ENCODE assay signal across 13 mouse cellular contexts in genomic region chr1:184857216-184857615, GRCm38 (mm10). TPM values are rescaled to one million over a fixed set of nuclear protein-coding genes. Genes with fewer than 3 reads are reported as not detected.
"Had no signal": no experiment of that assay in that cellular context is flagged by ENCODE, and none has a peak within 500 bp of the region (broad histone marks: within the 10 kb centered on the region; RNA-seq: fewer than 3 reads in every experiment).

No protein-coding gene starts in this region.

- H3K4me3 ChIP-seq: limb, embryonic 15.5 days; liver, embryonic 13.5 days; midbrain, embryonic 13.5 days; neural tube, embryonic 15.5 days had no signal

- ATAC-seq: hindbrain, postnatal 0 days; midbrain, embryonic 13.5 days had no signal

- DNase-seq: kidney, adult 11 months; kidney, adult 9 months; kidney, postnatal 36 days; liver, embryonic 13.5 days; lung, adult 18-20 months; thymus, postnatal 36 days had no signal

- H3K27ac ChIP-seq: hindbrain, postnatal 0 days; kidney, postnatal 0 days; limb, embryonic 15.5 days; liver, embryonic 13.5 days; midbrain, embryonic 13.5 days; neural tube, embryonic 15.5 days had no signal

RNA-seq across cellular contexts. Expression of gene C130074G19Rik, which starts 25.8 kb away (rescaled TPM):
- total RNA-seq: megakaryocyte-erythroid progenitor cell, adult 5-6 weeks had no signal

RNA-seq across cellular contexts. Expression of gene Marc1, which starts 46.1 kb away (rescaled TPM):
- total RNA-seq: layer of hippocampus, postnatal 10 days; megakaryocyte-erythroid progenitor cell, adult 5-6 weeks had no signal
